12 mouse cellular contexts compared by ENCODE assay signal in genomic region chr2:93163317-93163716, GRCm38 (mm10). TPM values are rescaled to one million over a fixed set of nuclear protein-coding genes. Genes with fewer than 3 reads are reported as not detected.
DNase-seq lines count a peak whose midpoint lies in the region; ATAC-seq lines count a peak whose summit lies in the region.
"Had no signal": no experiment of that assay in that cellular context is flagged by ENCODE, and none has a peak within 500 bp of the region (broad histone marks: within the 10 kb centered on the region; RNA-seq: fewer than 3 reads in every experiment).

No protein-coding gene starts in this region.

- ATAC-seq in hindbrain, embryonic 11.5 days (ENCODE audit: low FRiP score): no peak

- no peaks in the 10 kb centered on the region for H3K9me3 ChIP-seq in hindbrain, embryonic 10.5 days
- H3K9me3 ChIP-seq in hindbrain, embryonic 11.5 days (ENCODE audit: control insufficient read depth, low read length): no peaks in the 10 kb centered on the region
- H3K9me3 ChIP-seq: embryonic facial prominence, embryonic 12.5 days; limb, embryonic 15.5 days had no signal

- no peak overlapping the region for H3K4me2 ChIP-seq in hindbrain, embryonic 11.5 days (replicated peaks; ENCODE audit: low read depth, low read length)
- H3K4me2 ChIP-seq: embryonic facial prominence, embryonic 12.5 days; limb, embryonic 15.5 days had no signal

- H3K4me3 ChIP-seq in hindbrain, embryonic 10.5 days: no peak overlapping the region
- no peak overlapping the region for H3K4me3 ChIP-seq in hindbrain, embryonic 11.5 days (ENCODE audit: low read depth, low read length)
- H3K4me3 ChIP-seq: embryonic facial prominence, embryonic 12.5 days; limb, embryonic 15.5 days had no signal

- 0 out of 2 replicates have a peak overlapping the region, but pooled peaks have one; percentile 9 for H3K27ac ChIP-seq in hindbrain, embryonic 10.5 days
- H3K27ac ChIP-seq in hindbrain, embryonic 11.5 days (ENCODE audit: low read depth, low read length): no peak overlapping the region
- H3K27ac ChIP-seq: embryonic facial prominence, embryonic 12.5 days; limb, embryonic 15.5 days had no signal

- no peak for DNase-seq in hindbrain, embryonic 10.5 days (ENCODE audit: low spot score)
- no peak for DNase-seq in hindbrain, embryonic 11.5 days (ENCODE audit: low spot score)
- DNase-seq in B cell, adult 2 months: peak; percentile 66 to 70
- DNase-seq in adrenal gland, adult 8-10 months: peak; percentile 70
- DNase-seq in heart, postnatal 4 days: peak; percentile 66
- DNase-seq in T-cell, adult 2 months (ENCODE audit: low spot score): no peak
- no peak for DNase-seq in urinary bladder, postnatal 36 days (ENCODE audit: low spot score in 2 of 2)
- no peak for DNase-seq in thymus, postnatal 4 days
- DNase-seq: gastrocnemius, postnatal 25 days; thymus, postnatal 36 days had no signal

- no peak overlapping the region for H3K9ac ChIP-seq in hindbrain, embryonic 11.5 days (ENCODE audit: low read depth, low read length)
- H3K9ac ChIP-seq: embryonic facial prominence, embryonic 12.5 days; limb, embryonic 15.5 days had no signal

- H3K4me1 ChIP-seq in hindbrain, embryonic 10.5 days (replicated peaks): peaks cover 18% of the 10 kb centered on the region
- H3K4me1 ChIP-seq in hindbrain, embryonic 11.5 days (replicated peaks; ENCODE audit: control insufficient read depth, insufficient read depth, low read length): peaks cover 2% of the 10 kb centered on the region; the same call in 1 of the 2 replicates
- H3K4me1 ChIP-seq: limb, embryonic 15.5 days had no signal

- WGBS in hindbrain, embryonic 10.5 days: 47% methylated on average over 2 of the region's 2 CpGs
- WGBS in hindbrain, embryonic 11.5 days: 53% methylated on average over 2 of the region's 2 CpGs

- no peaks in the 10 kb centered on the region for H3K36me3 ChIP-seq in hindbrain, embryonic 10.5 days
- H3K36me3 ChIP-seq in hindbrain, embryonic 11.5 days (ENCODE audit: control insufficient read depth, insufficient read depth, low read length): no peaks in the 10 kb centered on the region
- H3K36me3 ChIP-seq: embryonic facial prominence, embryonic 12.5 days; limb, embryonic 15.5 days had no signal

- no peaks in the 10 kb centered on the region for H3K27me3 ChIP-seq in hindbrain, embryonic 10.5 days (ENCODE audit: insufficient read depth, poor library complexity, severe bottlenecking)
- H3K27me3 ChIP-seq in hindbrain, embryonic 11.5 days (ENCODE audit: control insufficient read depth, insufficient read depth, low read length): no peaks in the 10 kb centered on the region
- H3K27me3 ChIP-seq: embryonic facial prominence, embryonic 12.5 days; limb, embryonic 15.5 days had no signal

RNA-seq across cellular contexts. Expression of gene Trp53i11, which starts 24.0 kb away (rescaled TPM):
- polyA plus RNA-seq in hindbrain, embryonic 10.5 days (2016; fragmentation: Nextera tagmentation; extraction: Ambion mirVana): 202 and 281 TPM in 2 replicates
- 204 and 221 TPM in 2 replicates for polyA plus RNA-seq in hindbrain, embryonic 11.5 days (2014; fragmentation: Nextera tagmentation; extraction: Ambion mirVana)
- 100 to 1,000 TPM in 2 of 4 experiments, 10 to 100 TPM in 2; 87.6 to 148 (median 97.6) TPM for total RNA-seq in adrenal gland, adult 8-10 months (2022)
- 10 to 100 TPM; 79.0 to 82.5 TPM for total RNA-seq in heart, postnatal 4 days (2021)

Comparison
In these comparisons a context has a peak if more than half of its experiments do, and no peak if none do; other contexts are left out.
1. DNase-seq: peak in B cell, adult 2 months (2 of 2), adrenal gland, adult 8-10 months (single experiment) and heart, postnatal 4 days (single experiment); none in hindbrain, embryonic 10.5 days (single experiment), hindbrain, embryonic 11.5 days (single experiment), T-cell, adult 2 months (single experiment), urinary bladder, postnatal 36 days (0 of 2) and thymus, postnatal 4 days (single experiment).